Mouse (Mus musculus) layer of hippocampus, adult 11-12 months (tissue): ENCODE data around the gene Ints7.

Source experiments
- DNase-seq: peaks from one replicate; pipeline ENCODE4 v3.0.0; 2022; ENCODE audit warnings: low spot score

Ints7 gene

GRCm38 (mm10) chr1:191584483-191584882, 9.0 kb downstream of the Ints7 start:
- no peak for DNase-seq

GRCm38 (mm10) chr1:191585704-191586103, 10.3 kb downstream of the Ints7 start:
- no peak for DNase-seq

- DNase-seq, result no peak
Observed at GRCm38 (mm10) chr1:191587062-191587461, 11.6 kb downstream of the Ints7 start.

- DNase-seq, result no peak
Observed at GRCm38 (mm10) chr1:191588749-191589148, 13.3 kb downstream of the Ints7 start.

GRCm38 (mm10) chr1:191592016-191592720, 16.7 kb downstream of the Ints7 start:
- no peak for DNase-seq

GRCm38 (mm10) chr1:191596076-191596475, 20.6 kb downstream of the Ints7 start:
- no peak for DNase-seq

GRCm38 (mm10) chr1:191599210-191599609, 23.8 kb downstream of the Ints7 start:
- DNase-seq, result no peak

- no peak for DNase-seq
Observed at GRCm38 (mm10) chr1:191604690-191605089, 29.3 kb downstream of the Ints7 start.

- DNase-seq, result no peak
Observed at GRCm38 (mm10) chr1:191609051-191609450, 33.6 kb downstream of the Ints7 start.

GRCm38 (mm10) chr1:191609578-191609977, 34.1 kb downstream of the Ints7 start:
- DNase-seq, result no peak

- no peak for DNase-seq
Observed at GRCm38 (mm10) chr1:191610357-191610756, 34.9 kb downstream of the Ints7 start.

GRCm38 (mm10) chr1:191611686-191612085, 36.2 kb downstream of the Ints7 start:
- no peak for DNase-seq

- DNase-seq, result no peak
Observed at GRCm38 (mm10) chr1:191612877-191613276, 37.4 kb downstream of the Ints7 start.

- DNase-seq, result no peak
Observed at GRCm38 (mm10) chr1:191616245-191616644, 40.8 kb downstream of the Ints7 start.

GRCm38 (mm10) chr1:191617589-191617988, 42.2 kb downstream of the Ints7 start:
- DNase-seq, result no peak

GRCm38 (mm10) chr1:191618067-191618766, 42.8 kb downstream of the Ints7 start:
- no peak for DNase-seq

GRCm38 (mm10) chr1:191621096-191621495, 45.7 kb downstream of the Ints7 start:
- DNase-seq, result no peak

- peak; percentile 14 for DNase-seq
Observed at GRCm38 (mm10) chr1:191622801-191623200, 47.4 kb downstream of the Ints7 start.

GRCm38 (mm10) chr1:191624492-191624891, 49.1 kb downstream of the Ints7 start:
- DNase-seq, result no peak

GRCm38 (mm10) chr1:191625026-191625425, 49.6 kb downstream of the Ints7 start:
- no peak for DNase-seq

GRCm38 (mm10) chr1:191625620-191626019, 50.2 kb downstream of the Ints7 start:
- no peak for DNase-seq

GRCm38 (mm10) chr1:191628457-191629169, 53.2 kb downstream of the Ints7 start:
- DNase-seq, result no peak

- DNase-seq, result no peak
Observed at GRCm38 (mm10) chr1:191629170-191629636, 53.8 kb downstream of the Ints7 start.
